Mouse (Mus musculus) kidney, embryonic 14.5 days (tissue): ENCODE data around the gene Ezh1. TPM values are rescaled to one million over a fixed set of nuclear protein-coding genes. Genes with fewer than 3 reads are reported as not detected.
A peak's percentile ranks its signal among the peaks of the same experiment; 100 is the strongest.

ENCODE experiments used
- ATAC-seq: fragments of 200-750 bp; cut with Nextera tagmentation; 2 replicates; pipeline ENCODE4 v1.8.0; 2017; ENCODE audit warnings: moderate number of reproducible peaks, mild to moderate bottlenecking, moderate TSS enrichment, moderate library complexity; ENCODE audit not compliant: low FRiP score, low TSS enrichment
- H3K27ac ChIP-seq: fragments of 300-500 bp; sonication (generic); 2 replicates; pipeline ENCODE4 v1.5.1; 2014; ENCODE audit warnings: low read depth, mild to moderate bottlenecking, low read length, moderate library complexity, mixed read lengths
- H3K27me3 ChIP-seq: fragments of 300-500 bp; sonication (generic); 2 replicates; pipeline ENCODE4 v1.6.1; 2014; ENCODE audit warnings: mild to moderate bottlenecking, low read length; ENCODE audit not compliant: control insufficient read depth, insufficient read depth
- H3K36me3 ChIP-seq: fragments of 300-500 bp; sonication (generic); 2 replicates; pipeline ENCODE4 v1.6.1; 2014; ENCODE audit warnings: low read length, mixed read lengths; ENCODE audit not compliant: control insufficient read depth, insufficient read depth
- H3K4me1 ChIP-seq: fragments of 300-500 bp; sonication (generic); 2 replicates; pipeline ENCODE4 v1.6.1; 2014; ENCODE audit warnings: low read length, mixed read lengths; ENCODE audit not compliant: control insufficient read depth, insufficient read depth
- H3K4me2 ChIP-seq: fragments of 300-500 bp; sonication (generic); replicated peaks from 2 replicates; pipeline ENCODE4 v1.6.1; 2014; ENCODE audit warnings: low read depth, mild to moderate bottlenecking, low read length
- H3K4me3 ChIP-seq: fragments of 300-500 bp; sonication (generic); 2 replicates; pipeline ENCODE4 v1.5.1; 2014; ENCODE audit warnings: mild to moderate bottlenecking, low read length
- H3K9ac ChIP-seq: fragments of 300-500 bp; sonication (generic); 2 replicates; pipeline ENCODE4 v1.6.1; 2014; ENCODE audit warnings: low read depth, mild to moderate bottlenecking, low read length, moderate library complexity
- H3K9me3 ChIP-seq: fragments of 300-500 bp; sonication (generic); 2 replicates; pipeline ENCODE4 v1.6.1; 2016; ENCODE audit warnings: low read length; ENCODE audit not compliant: control insufficient read depth
- whole genome bisulfite sequencing: fragments of 180-500 bp; shearing (Covaris S2); extraction: QIAGEN DNeasy Blood & Tissue Kit; methylation state at CpG from one replicate; pipeline ENCODE4 v1.1.7; 2014; 5-methylcytosine and 5-hydroxymethylcytosine counted together
- polyA plus RNA-seq: library from polyadenylated mRNA; unstranded; fragments of >200 nt; fragmentation: Nextera tagmentation; extraction: Ambion mirVana; gene quantifications from 2 replicates; pipeline ENCODE4 v1.2.1, GENCODE M21; 2014

Gene Ezh1
- polyA plus RNA-seq, 1 experiment from 2014 or later: 27.4 TPM

DNA sequence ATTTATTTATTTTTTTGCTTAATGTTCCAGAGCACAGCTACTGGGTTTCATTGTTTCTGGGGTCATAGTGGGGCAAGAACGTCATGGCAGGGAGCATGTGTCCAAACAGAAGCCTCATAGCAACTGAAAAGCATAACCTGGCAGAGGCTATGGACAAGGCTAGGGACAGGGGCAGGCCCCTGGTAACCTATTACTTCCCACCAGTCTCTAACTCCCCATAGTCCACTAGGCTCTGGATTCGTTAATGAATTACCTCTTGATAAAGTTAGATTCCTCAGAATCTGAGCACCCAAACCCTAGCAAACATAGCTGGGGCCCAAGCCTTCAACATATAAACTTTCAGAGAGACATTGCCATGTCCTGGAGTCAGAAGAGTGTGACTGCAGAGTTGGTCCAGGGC, 24.8 kb upstream of the Ezh1 start:
- WGBS: 67% methylated on average over 2 of the region's 2 CpGs
- Histone ChIP-seq H3K9me3 (no peaks in the 10 kb centered on the region), H3K4me3 (no peak overlapping the region), H3K27me3 (no peaks in the 10 kb centered on the region), H3K4me1 (peaks cover 27% of the 10 kb centered on the region), H3K27ac (no peak overlapping the region), H3K4me2 (no peak overlapping the region), H3K36me3 (peaks cover 3% of the 10 kb centered on the region; the same call in 1 of the 2 replicates), H3K9ac (no peak overlapping the region; the same call in 1 of the 2 replicates)
- ATAC-seq: no peak

DNA sequence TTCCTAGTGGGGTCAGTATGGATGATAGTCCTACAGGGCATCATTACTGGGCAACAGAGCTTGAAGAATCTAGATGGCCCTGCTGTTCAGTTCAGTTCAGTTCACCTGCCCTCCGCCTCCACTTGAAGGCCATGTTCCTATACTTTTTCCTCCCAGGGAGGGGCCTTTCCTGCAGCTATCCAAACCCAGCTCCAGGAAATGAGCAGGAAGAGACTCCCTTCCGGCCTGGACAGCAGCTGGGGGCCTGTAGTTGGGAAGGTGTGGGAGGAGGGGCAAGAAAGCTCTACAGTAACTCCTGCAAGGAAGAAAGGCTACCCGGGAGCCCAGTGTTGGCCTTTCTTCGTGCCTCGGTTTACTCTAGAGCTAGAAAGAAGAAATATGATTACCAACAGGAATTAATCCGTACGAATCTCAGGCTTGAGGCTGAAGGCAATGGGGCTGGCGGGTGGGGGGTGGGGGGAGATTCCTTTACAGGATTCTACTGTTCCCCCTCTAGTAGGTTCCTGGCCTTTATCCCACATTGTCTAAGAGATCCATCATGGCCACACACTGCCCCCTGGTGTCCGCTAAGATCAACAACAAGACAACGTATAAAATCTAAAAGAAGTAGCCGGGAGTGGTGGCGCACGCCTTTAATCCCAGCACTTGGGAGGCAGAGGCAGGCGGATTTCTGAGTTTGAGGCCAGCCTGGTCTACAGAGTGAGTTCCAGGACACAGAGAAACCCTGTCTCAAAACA, 22.2 kb upstream of the Ezh1 start:
- Histone ChIP-seq H3K36me3 (no peaks in the 10 kb centered on the region), H3K4me3 (peak overlapping the region; percentile 1; the same call in 1 of the 2 replicates), H3K9ac (no peak overlapping the region; the same call in 1 of the 2 replicates), H3K27ac (peak overlapping the region; percentile 39; the same call in 1 of the 2 replicates), H3K27me3 (no peaks in the 10 kb centered on the region), H3K4me2 (peak overlapping the region; percentile 93), H3K4me1 (peaks cover 31% of the 10 kb centered on the region), H3K9me3 (no peaks in the 10 kb centered on the region)
- 24% methylated on average over 14 of the region's 14 CpGs for WGBS
- peak; percentile 63; the same call in 1 of the 2 replicates for ATAC-seq

- peak overlapping the region; percentile 74 for H3K4me3 ChIP-seq
- peaks cover 26% of the 10 kb centered on the region for H3K4me1 ChIP-seq
- H3K4me2 ChIP-seq: peak overlapping the region; percentile 93
- no peak for ATAC-seq
- 81% methylated on average over 6 of the region's 6 CpGs for WGBS
- H3K9ac ChIP-seq: peak overlapping the region; percentile 84; the same call in 1 of the 2 replicates
- no peaks in the 10 kb centered on the region for H3K36me3 ChIP-seq
- H3K27ac ChIP-seq: peak overlapping the region; percentile 90
- H3K27me3 ChIP-seq: no peaks in the 10 kb centered on the region
- no peaks in the 10 kb centered on the region for H3K9me3 ChIP-seq
Observed at GRCm38 (mm10) chr11:101247521-101248030, 21.3 kb upstream of the Ezh1 start.

- 7% methylated on average over 7 of the region's 7 CpGs for WGBS
- H3K9me3 ChIP-seq: no peaks in the 10 kb centered on the region
- no peak; the same call in 1 of the 2 replicates for ATAC-seq
- no peaks in the 10 kb centered on the region for H3K36me3 ChIP-seq
- peak overlapping the region; percentile 74 for H3K4me3 ChIP-seq
- peaks cover 23% of the 10 kb centered on the region for H3K4me1 ChIP-seq
- H3K4me2 ChIP-seq: peak overlapping the region; percentile 93
- peak overlapping the region; percentile 84 for H3K9ac ChIP-seq
- H3K27ac ChIP-seq: peak overlapping the region; percentile 90
- no peaks in the 10 kb centered on the region for H3K27me3 ChIP-seq
Observed at GRCm38 (mm10) chr11:101246702-101247012, 20.4 kb upstream of the Ezh1 start.

- Histone ChIP-seq H3K36me3 (no peaks in the 10 kb centered on the region), H3K9me3 (no peaks in the 10 kb centered on the region), H3K4me2 (peak within 1 kb of the TSS; percentile 93), H3K4me1 (peaks cover 23% of the 10 kb centered on the region), H3K27me3 (no peaks in the 10 kb centered on the region), H3K4me3 (peak within 1 kb of the TSS; percentile 74), H3K27ac (peak within 1 kb of the TSS; percentile 90), H3K9ac (peak within 1 kb of the TSS; percentile 84)
- WGBS: 1% methylated on average over 58 of the region's 63 CpGs
- ATAC-seq: peak; percentile 76
Observed at GRCm38 (mm10) chr11:101245855-101246701, 19.8 kb upstream of the Ezh1 start, which contains the start of gene Ramp2. Gene Ramp2 (plus strand): TSS chr11:101246028.

DNA sequence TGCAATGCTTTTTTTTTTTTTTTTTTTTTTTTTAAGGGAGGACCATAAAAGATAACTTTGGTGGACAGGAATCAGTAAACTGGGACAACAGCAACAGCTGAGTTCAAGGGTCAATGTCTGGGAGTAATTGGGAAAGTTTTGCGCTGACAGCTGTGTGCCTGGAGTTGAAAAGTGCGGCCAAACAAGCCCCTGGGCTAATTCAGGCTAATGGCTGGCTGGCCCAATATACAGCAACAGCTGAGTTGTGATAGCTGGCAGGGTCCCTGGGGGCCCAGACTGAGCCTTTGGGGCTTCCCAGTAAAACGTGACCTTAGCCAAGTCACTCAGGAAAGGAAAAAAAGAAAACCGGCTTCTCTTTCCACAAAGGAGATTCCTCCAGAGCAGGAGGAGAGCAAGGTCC, 18.8 kb upstream of the Ezh1 start:
- Histone ChIP-seq H3K4me1 (peaks cover 23% of the 10 kb centered on the region), H3K4me2 (peak overlapping the region; percentile 93; the same call in 1 of the 2 replicates), H3K9me3 (no peaks in the 10 kb centered on the region), H3K9ac (peak overlapping the region; percentile 84; the same call in 1 of the 2 replicates), H3K4me3 (no peak overlapping the region; the same call in 1 of the 2 replicates), H3K36me3 (no peaks in the 10 kb centered on the region), H3K27me3 (no peaks in the 10 kb centered on the region), H3K27ac (peak overlapping the region; percentile 90; the same call in 1 of the 2 replicates)
- 10% methylated on average over 4 of the region's 4 CpGs for whole genome bisulfite sequencing
- no peak for ATAC-seq

- no peak overlapping the region for H3K4me2 ChIP-seq
- H3K9ac ChIP-seq: no peak overlapping the region
- no peak for ATAC-seq
- H3K9me3 ChIP-seq: no peaks in the 10 kb centered on the region
- no peaks in the 10 kb centered on the region for H3K27me3 ChIP-seq
- WGBS: 40% methylated on average over 5 of the region's 5 CpGs
- no peaks in the 10 kb centered on the region for H3K36me3 ChIP-seq
- H3K4me3 ChIP-seq: no peak overlapping the region
- 0 out of 2 replicates have a peak, but pooled peaks cover 4% of the 10 kb centered on the region for H3K4me1 ChIP-seq
- peak overlapping the region; percentile 3; the same call in 1 of the 2 replicates for H3K27ac ChIP-seq
Observed at GRCm38 (mm10) chr11:101238071-101238647, 11.9 kb upstream of the Ezh1 start.

GRCm38 (mm10) chr11:101236782-101237181, 10.5 kb upstream of the Ezh1 start:
- 89% methylated on average over 5 of the region's 5 CpGs for WGBS
- Histone ChIP-seq H3K4me1 (peaks cover 15% of the 10 kb centered on the region), H3K9ac (no peak overlapping the region), H3K4me3 (no peak overlapping the region), H3K9me3 (no peaks in the 10 kb centered on the region), H3K27ac (no peak overlapping the region), H3K27me3 (no peaks in the 10 kb centered on the region), H3K4me2 (no peak overlapping the region), H3K36me3 (no peaks in the 10 kb centered on the region)
- no peak for ATAC-seq
